Mouse (Mus musculus) midbrain, embryonic 16.5 days (tissue): ENCODE data around the gene Klhl26. TPM values are rescaled to one million over a fixed set of nuclear protein-coding genes. Genes with fewer than 3 reads are reported as not detected.

Experiments
- ATAC-seq: fragments of 200-750 bp; cut with Nextera tagmentation; 2 replicates; pipeline ENCODE4 v1.8.0; 2017; ENCODE audit warnings: moderate TSS enrichment
- H3K27ac ChIP-seq: fragments of 300-500 bp; sonication (generic); 2 replicates; pipeline ENCODE4 v1.5.1; 2014; ENCODE audit warnings: mild to moderate bottlenecking, low read length, mixed read lengths
- H3K27me3 ChIP-seq: fragments of 300-500 bp; sonication (generic); 2 replicates; pipeline ENCODE4 v1.6.1; 2014; ENCODE audit warnings: low read depth, low read length, mixed read lengths; ENCODE audit not compliant: control insufficient read depth, insufficient read depth
- H3K36me3 ChIP-seq: fragments of 300-500 bp; sonication (generic); 2 replicates; pipeline ENCODE4 v1.6.1; 2014; ENCODE audit warnings: mild to moderate bottlenecking, low read length, moderate library complexity, mixed read lengths; ENCODE audit not compliant: control insufficient read depth, insufficient read depth
- H3K4me1 ChIP-seq: fragments of 300-500 bp; sonication (generic); 2 replicates; pipeline ENCODE4 v1.6.1; 2014; ENCODE audit warnings: mild to moderate bottlenecking, low read length, mixed read lengths; ENCODE audit not compliant: control insufficient read depth, insufficient read depth
- H3K4me2 ChIP-seq: fragments of 300-500 bp; sonication (generic); 2 replicates; pipeline ENCODE4 v1.6.1; 2014; ENCODE audit warnings: mild to moderate bottlenecking, low read length, mixed read lengths
- H3K4me3 ChIP-seq: fragments of 300-500 bp; sonication (generic); 2 replicates; pipeline ENCODE4 v1.5.1; 2014; ENCODE audit warnings: low read depth, mild to moderate bottlenecking, low read length, moderate library complexity, mixed read lengths
- H3K9ac ChIP-seq: fragments of 300-500 bp; sonication (generic); 2 replicates; pipeline ENCODE4 v1.6.1; 2014; ENCODE audit warnings: low read depth, low read length, mixed read lengths
- H3K9me3 ChIP-seq: fragments of 300-500 bp; sonication (generic); replicated peaks from 2 replicates; pipeline ENCODE4 v1.6.1; 2014; ENCODE audit warnings: mild to moderate bottlenecking, low read length, mixed read lengths; ENCODE audit not compliant: control insufficient read depth, poor library complexity, severe bottlenecking
- WGBS: fragments of 180-500 bp; shearing (Covaris S2); extraction: QIAGEN DNeasy Blood & Tissue Kit; methylation state at CpG from one replicate; pipeline ENCODE4 v1.1.7; 2014; 5-methylcytosine and 5-hydroxymethylcytosine counted together
- polyA plus RNA-seq: library from polyadenylated mRNA; unstranded; fragments of >200 nt; fragmentation: Nextera tagmentation; extraction: Ambion mirVana; gene quantifications from 2 replicates; pipeline ENCODE4 v1.2.1, GENCODE M21; 2015

Klhl26 gene
- polyA plus RNA-seq, 1 experiment from 2014 or later = 32.4 TPM

DNA sequence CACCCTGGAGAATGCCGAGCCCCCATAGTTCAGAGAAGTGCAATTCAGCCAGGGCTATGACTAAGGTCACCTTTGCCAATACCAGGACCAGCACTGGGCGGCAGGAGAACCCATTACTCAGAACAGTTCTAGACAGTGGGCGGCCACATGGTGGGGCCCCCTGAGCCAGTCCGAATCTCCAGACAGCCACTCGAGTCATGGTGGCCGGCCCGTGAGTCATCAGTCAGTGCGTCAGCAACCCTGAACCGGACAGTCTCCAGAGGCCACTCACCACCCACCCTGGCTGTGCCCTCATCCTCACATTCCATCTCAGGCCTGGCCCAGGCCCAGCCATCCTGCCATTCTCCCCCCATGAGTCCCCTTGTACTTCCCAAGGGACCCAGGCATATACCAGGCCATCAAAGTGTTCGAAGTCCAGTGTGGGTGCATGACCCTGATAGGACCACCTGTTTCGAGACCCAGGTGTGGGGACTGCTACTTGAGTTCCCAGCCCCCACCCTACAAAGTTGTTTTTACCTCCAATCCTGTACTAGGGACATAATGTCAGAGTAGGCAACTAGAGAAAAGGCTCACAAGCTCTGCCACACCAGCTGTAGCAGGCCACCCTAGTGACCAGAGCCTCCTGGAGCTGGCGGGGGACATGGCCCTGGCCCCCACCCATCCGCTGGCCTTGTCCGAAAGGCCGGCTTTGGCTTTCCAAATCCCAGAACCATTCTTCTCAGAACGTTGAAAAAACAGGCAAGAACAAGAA is 14.8 kb downstream of the Klhl26 start:
- no peaks in the 10 kb centered on the region for H3K27me3 ChIP-seq
- no peak overlapping the region for H3K27ac ChIP-seq
- H3K4me2 ChIP-seq = no peak overlapping the region
- no peak for ATAC-seq
- no peaks in the 10 kb centered on the region for H3K9me3 ChIP-seq
- WGBS = 90% methylated on average over 16 of the region's 16 CpGs
- H3K4me1 ChIP-seq = no peaks in the 10 kb centered on the region
- no peaks in the 10 kb centered on the region for H3K36me3 ChIP-seq
- H3K9ac ChIP-seq = no peak overlapping the region
- H3K4me3 ChIP-seq = no peak overlapping the region

DNA sequence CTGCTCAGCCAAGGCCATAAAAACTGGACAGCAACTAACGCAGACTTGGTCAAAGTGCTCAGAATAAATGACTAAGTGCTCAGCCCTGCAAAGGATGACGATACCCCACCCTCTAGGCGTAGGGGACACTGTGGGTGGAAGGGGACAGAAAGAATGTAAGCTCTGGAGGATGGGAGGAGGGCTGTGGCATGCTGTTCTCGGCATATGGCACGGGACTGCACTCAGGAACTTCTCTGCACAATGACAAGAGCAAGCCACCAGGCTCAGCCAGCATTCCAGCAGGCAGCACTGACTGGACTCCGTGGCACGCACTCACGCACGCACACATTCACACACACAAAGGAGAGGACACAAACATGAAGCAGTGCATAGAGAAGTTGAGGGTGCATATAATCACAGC is 16.2 kb downstream of the Klhl26 start:
- Histone ChIP-seq H3K4me3 (no peak overlapping the region), H3K9ac (no peak overlapping the region), H3K4me2 (no peak overlapping the region), H3K36me3 (no peaks in the 10 kb centered on the region), H3K27me3 (no peaks in the 10 kb centered on the region), H3K27ac (no peak overlapping the region), H3K9me3 (no peaks in the 10 kb centered on the region), H3K4me1 (no peaks in the 10 kb centered on the region)
- WGBS = 75% methylated on average over 9 of the region's 9 CpGs
- ATAC-seq = no peak

DNA sequence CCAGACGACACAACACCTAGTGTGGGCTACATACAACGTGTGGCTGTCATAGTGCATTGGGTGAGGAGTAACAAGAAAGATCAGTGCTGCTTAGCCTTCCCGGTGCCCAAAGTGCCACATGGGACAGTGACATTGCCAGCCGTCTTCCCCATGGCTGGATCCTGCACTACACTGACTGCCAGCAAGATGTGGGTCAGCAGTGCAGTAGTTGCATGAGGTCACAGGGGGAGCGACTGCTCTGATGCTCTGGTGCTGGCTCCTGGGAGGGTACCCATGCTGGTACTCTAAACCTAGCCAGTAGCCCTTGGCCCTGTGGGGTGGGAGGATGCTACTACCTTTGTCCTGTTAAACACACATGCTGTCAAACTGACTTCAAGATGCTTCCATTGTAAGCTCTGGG is 16.6 kb downstream of the Klhl26 start:
- Histone ChIP-seq H3K4me3 (no peak overlapping the region), H3K36me3 (no peaks in the 10 kb centered on the region), H3K9ac (no peak overlapping the region), H3K27me3 (no peaks in the 10 kb centered on the region), H3K4me1 (no peaks in the 10 kb centered on the region), H3K27ac (no peak overlapping the region), H3K4me2 (no peak overlapping the region), H3K9me3 (no peaks in the 10 kb centered on the region)
- no peak for ATAC-seq
- 92% methylated on average over 5 of the region's 5 CpGs for WGBS

DNA sequence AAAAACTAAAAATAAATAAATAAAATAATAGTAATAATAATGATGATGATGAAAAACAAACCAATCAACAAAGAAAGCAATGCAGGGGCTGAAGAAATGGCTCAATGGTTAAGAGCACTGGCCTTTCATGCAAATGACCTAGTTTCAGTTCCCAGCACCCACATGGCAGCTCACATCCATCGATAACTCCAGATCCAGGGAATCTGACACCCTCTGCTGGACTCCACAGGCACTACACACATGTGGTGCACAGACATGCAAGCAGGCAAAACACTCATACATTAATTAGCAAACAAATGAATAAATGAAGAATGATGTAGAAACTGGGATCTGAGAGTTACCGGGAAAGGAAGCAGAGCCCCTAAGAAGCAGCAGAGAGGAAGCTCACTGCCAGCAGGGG is 17.1 kb downstream of the Klhl26 start:
- Histone ChIP-seq H3K9ac (no peak overlapping the region), H3K9me3 (no peaks in the 10 kb centered on the region), H3K27me3 (no peaks in the 10 kb centered on the region), H3K27ac (no peak overlapping the region), H3K4me1 (no peaks in the 10 kb centered on the region), H3K4me3 (no peak overlapping the region), H3K4me2 (no peak overlapping the region), H3K36me3 (no peaks in the 10 kb centered on the region)
- no peak for ATAC-seq
- 98% methylated on average over 2 of the region's 2 CpGs for WGBS

DNA sequence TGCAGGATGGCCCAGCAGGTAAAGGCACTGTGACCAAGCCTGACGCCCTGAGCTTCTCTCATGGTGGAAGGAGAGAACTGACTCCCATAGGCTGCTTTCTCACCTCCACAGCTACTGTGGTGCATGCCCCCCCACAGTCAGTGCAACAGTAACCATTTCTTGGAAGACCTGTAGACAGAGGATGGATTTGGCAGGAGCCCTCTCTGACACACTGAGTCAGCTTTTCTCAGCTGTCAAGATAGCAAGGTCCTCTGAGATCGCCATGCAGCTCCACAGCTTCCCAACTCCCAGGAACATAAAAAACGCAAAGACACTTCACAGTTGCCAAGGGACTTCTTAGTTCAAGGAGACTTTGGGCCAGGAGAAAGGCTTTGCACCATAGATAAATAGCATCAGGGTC is 18.3 kb downstream of the Klhl26 start:
- Histone ChIP-seq H3K27me3 (no peaks in the 10 kb centered on the region), H3K9ac (no peak overlapping the region), H3K27ac (no peak overlapping the region), H3K36me3 (no peaks in the 10 kb centered on the region), H3K4me2 (no peak overlapping the region), H3K4me3 (no peak overlapping the region), H3K9me3 (no peaks in the 10 kb centered on the region), H3K4me1 (no peaks in the 10 kb centered on the region)
- ATAC-seq = no peak
- 89% methylated on average over 3 of the region's 3 CpGs for WGBS

DNA sequence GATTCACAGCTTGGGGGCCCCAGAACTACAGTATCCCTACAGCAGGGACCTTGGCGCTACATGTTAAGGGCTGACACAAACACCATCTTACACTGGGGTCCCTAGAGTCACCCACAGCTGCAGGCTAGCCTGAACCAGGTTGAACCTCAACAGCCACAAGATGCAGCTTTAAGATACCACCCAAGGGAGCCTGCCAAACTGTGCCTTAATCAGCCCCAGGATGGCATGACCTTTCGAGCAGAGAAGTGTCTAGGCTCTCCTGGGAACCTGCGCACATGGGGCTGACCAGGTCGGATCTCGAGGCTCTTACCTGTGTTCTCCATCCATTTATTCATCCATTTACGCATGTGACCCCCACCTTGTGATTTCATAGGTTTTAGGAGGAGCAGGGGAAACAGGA is 18.9 kb downstream of the Klhl26 start:
- WGBS = 91% methylated on average over 6 of the region's 6 CpGs
- H3K9ac ChIP-seq = no peak overlapping the region

DNA sequence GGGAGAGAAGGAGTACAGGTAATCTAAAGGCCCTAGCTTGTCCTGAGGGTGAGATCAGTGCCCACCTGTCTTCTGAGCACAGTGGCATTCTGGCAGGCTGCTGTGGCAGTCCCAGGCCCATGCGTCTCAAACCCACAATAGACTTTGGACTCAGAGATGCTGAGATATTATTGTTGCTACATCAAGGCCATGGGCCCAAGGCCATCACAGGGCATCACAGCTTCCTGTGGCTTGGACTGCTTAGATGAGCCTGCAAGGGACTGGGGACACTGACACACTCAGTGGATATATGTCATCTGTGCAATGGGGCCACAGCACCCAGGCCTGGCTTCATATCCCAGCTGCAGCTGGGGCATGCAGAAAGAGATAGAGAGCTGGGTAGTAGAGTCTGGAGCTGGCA is 19.8 kb downstream of the Klhl26 start:
- Histone ChIP-seq H3K4me1 (no peaks in the 10 kb centered on the region), H3K36me3 (peaks cover 6% of the 10 kb centered on the region; the same call in 1 of the 2 replicates), H3K4me3 (no peak overlapping the region), H3K27me3 (no peaks in the 10 kb centered on the region), H3K4me2 (no peak overlapping the region), H3K9me3 (no peaks in the 10 kb centered on the region), H3K9ac (no peak overlapping the region), H3K27ac (no peak overlapping the region)
- ATAC-seq = no peak
- WGBS = 92% methylated on average over 1 of the region's 1 CpGs

More for the DNA sequence above, 18.9 kb downstream of the Klhl26 start:
- H3K4me1 ChIP-seq = no peaks in the 10 kb centered on the region
- no peaks in the 10 kb centered on the region for H3K27me3 ChIP-seq
- no peaks in the 10 kb centered on the region for H3K9me3 ChIP-seq
- H3K4me2 ChIP-seq = no peak overlapping the region
- H3K4me3 ChIP-seq = no peak overlapping the region
- H3K36me3 ChIP-seq = no peaks in the 10 kb centered on the region
- no peak for ATAC-seq
- no peak overlapping the region for H3K27ac ChIP-seq

DNA sequence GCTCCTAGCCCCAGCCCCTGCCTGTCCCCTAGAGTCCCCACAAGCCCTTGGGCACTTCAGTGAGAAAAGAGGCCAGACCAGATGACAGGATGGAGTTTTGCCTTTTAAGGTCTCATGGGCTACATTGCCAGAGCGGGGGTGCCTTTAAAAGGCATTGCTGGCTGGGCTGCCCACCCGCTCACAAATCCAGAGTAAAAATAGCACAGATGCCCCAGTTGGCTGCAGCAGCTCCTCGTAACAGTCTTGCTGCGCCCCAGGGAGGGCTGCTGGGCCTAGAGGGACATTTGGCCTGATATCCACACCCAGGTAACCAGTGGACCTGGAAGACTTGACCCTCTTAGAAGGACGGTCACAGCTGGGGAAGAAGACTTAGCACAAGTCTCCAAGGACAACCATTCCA is 22.9 kb downstream of the Klhl26 start:
- 0 out of 2 replicates have a peak overlapping the region, but pooled peaks have one; percentile 18 for H3K9ac ChIP-seq
- no peak overlapping the region for H3K4me3 ChIP-seq
- H3K9me3 ChIP-seq = no peaks in the 10 kb centered on the region
- H3K27ac ChIP-seq = no peak overlapping the region
- no peaks in the 10 kb centered on the region for H3K27me3 ChIP-seq
- WGBS = 87% methylated on average over 5 of the region's 5 CpGs
- peaks cover 17% of the 10 kb centered on the region; the same call in 1 of the 2 replicates for H3K36me3 ChIP-seq
- H3K4me1 ChIP-seq = no peaks in the 10 kb centered on the region
- no peak for ATAC-seq
- no peak overlapping the region for H3K4me2 ChIP-seq

DNA sequence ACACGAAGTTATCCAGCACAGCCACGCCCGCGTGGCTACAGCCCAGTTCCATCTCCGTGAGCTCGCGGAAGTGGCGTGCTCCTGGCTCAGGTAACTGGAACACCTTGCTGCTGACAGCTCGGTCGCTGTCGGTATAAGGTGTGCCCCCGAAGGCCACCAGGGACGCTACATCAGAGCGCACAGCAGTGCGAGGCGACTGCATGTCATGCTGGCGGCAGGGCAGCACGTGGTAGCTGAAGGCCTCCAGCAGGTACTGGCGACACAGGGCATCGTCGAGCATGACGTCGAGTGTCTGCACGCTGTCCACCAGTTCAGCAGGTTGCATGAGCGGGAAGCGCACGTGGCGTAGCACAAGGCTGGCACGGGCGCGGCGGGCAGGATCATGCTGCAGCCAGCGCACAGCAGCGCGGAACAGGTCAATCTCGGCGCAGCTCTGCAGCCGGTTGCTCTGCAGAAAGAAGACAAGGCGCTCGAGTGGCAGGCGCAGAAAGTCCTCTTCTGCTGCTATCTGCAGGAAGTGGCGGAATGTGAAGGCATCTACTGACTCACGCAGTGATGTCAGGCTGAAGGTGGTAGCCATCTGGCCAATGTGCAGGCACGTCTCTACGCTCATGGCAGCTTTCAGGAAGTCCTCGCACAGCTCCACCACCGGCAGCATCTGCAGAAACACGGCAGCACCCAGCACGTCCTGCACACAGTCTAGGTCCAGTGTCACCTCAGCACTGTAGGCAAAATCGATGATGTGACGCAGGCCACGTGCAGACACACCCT is 24.4 kb downstream of the Klhl26 start:
- Histone ChIP-seq H3K4me3 (no peak overlapping the region), H3K27me3 (no peaks in the 10 kb centered on the region), H3K9ac (no peak overlapping the region), H3K27ac (no peak overlapping the region), H3K4me2 (no peak overlapping the region; the same call in 1 of the 2 replicates), H3K9me3 (no peaks in the 10 kb centered on the region), H3K36me3 (peaks cover 17% of the 10 kb centered on the region; the same call in 1 of the 2 replicates), H3K4me1 (no peaks in the 10 kb centered on the region)
- ATAC-seq = no peak
- WGBS = 65% methylated on average over 52 of the region's 52 CpGs
